Mouse (Mus musculus): ENCODE measurements around the gene Gm21738.
"Not testable (repeated sequence)": the region's sequence is repeated elsewhere in the genome, so short reads cannot be mapped to it uniquely, and the experiment has no call there.

Gm21738 gene

DNA sequence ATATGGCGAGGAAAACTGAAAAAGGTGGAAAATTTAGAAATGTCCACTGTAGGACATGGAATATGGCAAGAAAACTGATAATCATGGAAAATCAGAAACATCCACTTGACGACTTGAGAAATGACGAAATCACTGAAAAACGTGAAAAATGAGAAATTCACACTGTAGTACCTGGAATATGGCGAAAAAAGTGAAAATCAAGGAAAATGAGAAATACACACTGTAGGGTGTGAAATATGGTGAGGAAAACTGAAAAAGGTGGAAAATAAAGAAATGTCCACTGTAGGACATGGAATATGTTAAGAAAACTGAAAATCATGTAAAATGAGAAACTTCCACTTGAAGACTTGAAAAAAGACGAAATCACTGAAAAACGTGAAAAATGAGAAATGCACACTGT lies at the start of gene Gm21738:
Gene Gm21738 (minus strand): TSS at position 101 of the 400 bp plus-strand sequence.
- not testable (repeated sequence) for DNase-seq

DNA sequence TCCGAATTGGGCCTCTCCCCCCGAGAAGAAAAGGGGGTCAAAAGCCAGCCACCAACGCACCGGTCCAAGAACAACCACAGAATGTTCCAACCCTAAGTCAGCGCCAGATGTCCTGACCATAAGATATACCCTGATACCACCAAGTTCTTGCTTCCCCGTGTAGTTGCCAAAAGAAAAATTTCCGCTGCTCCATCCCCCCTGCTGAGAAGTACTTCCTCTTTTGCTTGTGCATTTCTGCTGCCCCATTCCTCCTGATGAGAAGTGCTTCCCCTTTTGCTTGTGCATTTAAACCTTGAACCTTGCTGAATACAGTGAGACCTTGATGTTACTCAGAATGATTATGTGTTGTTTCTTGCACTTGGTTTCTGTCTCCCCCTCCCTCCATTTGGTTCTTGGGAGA lies 35.0 kb downstream of the Gm21738 start:
- DNase-seq, result not testable (repeated sequence)
